Mouse (Mus musculus): Measurements from ENCODE around the gene Pigu. TPM values are rescaled to one million over a fixed set of nuclear protein-coding genes. Genes with fewer than 3 reads are reported as not detected.

The Pigu gene
- polyA plus RNA-seq (2017; shearing (Covaris generic)) = 24.6 TPM

GRCm38 (mm10) chr2:155356971-155357591 is at the start of gene Pigu:
Pigu (minus strand) TSS chr2:155357430.

DNA sequence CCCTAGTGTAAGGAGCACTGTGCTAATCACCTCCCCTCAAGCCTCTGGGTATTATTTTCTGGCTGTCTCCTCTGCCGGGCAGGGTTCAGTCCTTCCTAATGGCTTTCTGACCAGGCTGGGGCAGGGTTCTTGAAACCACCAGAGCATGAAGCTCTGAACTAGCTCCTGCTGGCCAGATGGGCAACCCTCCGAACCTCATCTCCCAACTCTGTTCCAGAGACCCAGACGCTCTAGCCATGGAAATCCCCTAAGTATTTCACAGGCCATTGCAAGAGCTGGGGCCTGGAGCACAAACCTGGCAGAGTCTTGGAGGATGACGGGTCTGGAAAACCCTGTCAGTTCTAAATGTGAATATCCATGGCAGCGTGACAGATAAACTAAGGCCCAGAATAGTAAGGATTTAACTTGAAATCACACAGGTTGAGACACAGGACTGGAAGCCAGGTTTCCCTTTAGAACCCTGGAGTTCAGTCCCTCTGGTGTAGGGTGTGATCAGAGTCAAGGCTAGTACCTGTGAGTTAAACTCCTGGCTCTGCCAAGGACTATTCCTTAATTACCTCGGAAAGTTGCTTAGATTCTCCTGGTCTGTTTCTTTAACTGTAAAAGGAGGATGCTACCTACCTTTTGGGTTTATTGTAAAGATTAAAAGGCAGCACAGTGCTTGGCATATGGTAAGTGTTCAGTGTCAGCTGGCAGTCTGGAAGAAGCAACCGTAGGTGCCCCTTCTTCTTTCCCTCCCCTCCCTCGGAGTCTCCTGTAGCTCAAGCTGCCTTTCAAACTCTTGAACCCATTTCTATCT is 23.2 kb upstream of the Pigu start, which contains the start of gene Trp53inp2:
Gene Trp53inp2, plus strand, starts transcription at position 799 of the 799 bp plus-strand sequence.

DNA sequence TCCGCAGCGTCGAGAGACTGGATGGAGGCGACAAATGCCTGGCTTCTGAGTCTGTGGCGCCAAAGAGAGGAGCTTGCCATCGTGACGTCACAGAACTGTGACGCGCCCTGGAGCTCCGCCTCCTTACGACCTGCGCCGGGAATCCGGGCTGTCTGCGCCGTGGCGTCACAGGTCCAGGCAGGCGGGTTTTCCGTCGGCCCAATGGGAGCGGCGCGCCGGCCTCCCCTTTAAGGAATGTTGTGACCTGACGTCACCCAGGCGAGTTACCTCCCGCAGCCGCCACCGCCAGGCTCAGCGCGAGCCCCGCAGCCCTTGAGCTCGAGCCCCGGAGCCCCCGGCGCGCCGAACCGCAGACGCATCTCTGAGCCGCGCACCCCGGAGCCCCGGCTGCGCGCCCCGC is 81.0 kb downstream of the Pigu start, which contains the start of gene Map1lc3a:
Gene Map1lc3a, plus strand, starts transcription at position 103 of the 400 bp plus-strand sequence.

DNA sequence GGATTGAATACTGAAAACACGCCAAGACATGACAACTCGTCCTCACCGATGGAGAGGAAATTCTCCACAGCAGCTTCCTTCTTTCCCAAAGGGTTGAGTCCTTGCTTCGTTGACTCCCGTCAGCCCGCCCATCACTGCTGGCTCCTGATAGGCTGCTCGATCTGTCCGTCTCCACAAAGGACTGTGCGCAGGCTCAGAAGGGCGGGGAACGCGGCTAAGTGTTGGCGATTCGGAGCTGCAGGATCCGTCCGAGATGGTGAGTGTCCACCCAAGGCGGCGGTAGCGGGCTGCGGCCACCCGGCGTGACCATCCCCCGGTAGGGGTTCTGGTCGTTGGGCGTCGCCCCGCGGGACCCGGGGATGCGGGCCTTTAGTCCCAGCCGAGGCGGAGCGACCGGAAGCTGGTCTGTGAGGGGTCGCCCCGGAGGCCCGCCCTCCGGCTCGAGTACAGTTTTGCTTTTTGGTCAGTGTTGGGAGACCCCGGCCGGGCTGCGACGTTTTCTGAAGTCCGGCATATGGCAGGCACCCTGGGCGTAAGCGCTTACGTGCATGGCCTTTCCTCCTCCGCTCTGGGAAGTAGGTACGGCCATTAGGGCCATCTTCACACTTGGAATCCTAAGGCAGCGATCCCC is 120.8 kb downstream of the Pigu start, which contains the start of gene Dynlrb1:
Gene Dynlrb1, plus strand, starts transcription at position 172 of the 631 bp plus-strand sequence.

Other genes with a start within 250 kb of the Pigu start
- 122 TPM for gene Itch, start 223.9 kb downstream of the Pigu start, polyA plus RNA-seq (2017; shearing (Covaris generic))
- gene Dynlrb1, start 120.9 kb downstream of the Pigu start, polyA plus RNA-seq (2017; shearing (Covaris generic)) = 166 TPM
- 87.8 TPM for gene Map1lc3a, start 81.1 kb downstream of the Pigu start, polyA plus RNA-seq (2017; shearing (Covaris generic))
- gene Trp53inp2, start 23.6 kb upstream of the Pigu start, polyA plus RNA-seq (2017; shearing (Covaris generic)) = 32.5 TPM
- gene Ncoa6, start 116.5 kb upstream of the Pigu start, polyA plus RNA-seq (2017; shearing (Covaris generic)) = 34.7 TPM
- gene Acss2, start 160.5 kb upstream of the Pigu start, polyA plus RNA-seq (2017; shearing (Covaris generic)) = 106 TPM
- gene Ggt7, start 160.8 kb upstream of the Pigu start, polyA plus RNA-seq (2017; shearing (Covaris generic)) = 4.5 TPM
- 15.8 TPM for gene Gss, start 235.4 kb upstream of the Pigu start, polyA plus RNA-seq (2017; shearing (Covaris generic))

All from naive thymus-derived CD4-positive, alpha-beta T cell, adult 5 months (primary cell).